Mouse (Mus musculus): ENCODE measurements around the gene Trio. TPM values are rescaled to one million over a fixed set of nuclear protein-coding genes. Genes with fewer than 3 reads are reported as not detected.
"Not testable (repeated sequence)": the region's sequence is repeated elsewhere in the genome, so short reads cannot be mapped to it uniquely, and the experiment has no call there.

Gene Trio
- total and polyA plus RNA-seq, 3 experiments = 37.0 to 62.9 (median 44.5) TPM

DNA sequence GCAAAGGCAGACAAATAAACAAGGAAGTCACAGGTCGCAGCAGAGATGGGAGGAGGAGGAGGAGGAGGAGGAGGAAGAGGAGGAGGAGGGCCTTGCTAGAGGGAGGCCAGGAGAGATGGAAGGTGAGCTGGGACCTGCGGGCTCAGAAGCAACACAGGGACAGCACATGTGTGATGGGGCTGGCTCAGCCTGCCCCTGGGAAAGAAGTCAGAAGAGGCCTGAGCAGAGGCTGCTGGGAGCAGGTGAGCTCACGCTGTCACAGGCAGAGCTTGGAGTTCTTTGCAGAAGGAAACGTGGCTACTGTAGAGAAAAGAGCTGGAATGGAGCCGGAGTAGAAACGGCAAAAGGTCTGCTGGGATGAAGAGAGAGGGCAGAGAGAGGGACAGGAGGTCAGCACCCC is 185.5 kb downstream of the Trio start:
- DNase-seq = no peak

DNA sequence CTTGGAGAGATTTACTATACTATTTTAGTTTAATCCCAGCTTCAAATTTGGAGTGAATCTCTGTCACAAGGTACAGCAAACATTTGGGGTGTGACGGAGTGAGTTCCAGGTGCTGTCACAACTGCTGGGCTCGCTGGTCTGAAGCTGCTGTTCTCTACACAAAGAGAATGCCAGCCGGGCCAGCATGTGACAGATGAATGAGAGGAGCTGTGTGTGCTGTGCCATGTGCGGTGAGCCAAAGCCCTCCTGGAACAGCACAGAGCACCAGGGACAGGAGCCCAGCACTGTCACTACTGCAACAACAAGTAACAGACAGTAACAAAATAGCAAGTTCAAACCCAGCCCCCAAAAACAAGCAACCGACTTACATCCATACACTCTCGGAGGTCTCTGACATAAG is 194.0 kb downstream of the Trio start:
- no peak for DNase-seq

DNA sequence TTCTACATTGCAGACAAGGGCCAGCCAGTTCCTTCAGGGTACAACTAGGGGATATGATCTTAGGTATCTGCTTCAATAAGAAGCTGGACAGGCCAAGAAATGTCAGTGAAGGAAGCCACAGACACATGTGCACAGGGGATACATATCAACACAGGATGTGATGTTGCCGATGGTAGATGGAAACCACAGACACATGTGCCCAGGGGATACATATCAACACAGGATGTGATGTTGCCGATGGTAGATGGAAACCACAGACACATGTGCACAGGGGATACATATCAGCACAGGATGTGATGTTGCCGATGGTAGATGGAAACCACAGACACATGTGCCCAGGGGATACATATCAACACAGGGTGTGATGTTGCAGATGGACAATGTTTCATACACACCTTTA is 197.8 kb downstream of the Trio start:
- not testable (repeated sequence) for DNase-seq

DNA sequence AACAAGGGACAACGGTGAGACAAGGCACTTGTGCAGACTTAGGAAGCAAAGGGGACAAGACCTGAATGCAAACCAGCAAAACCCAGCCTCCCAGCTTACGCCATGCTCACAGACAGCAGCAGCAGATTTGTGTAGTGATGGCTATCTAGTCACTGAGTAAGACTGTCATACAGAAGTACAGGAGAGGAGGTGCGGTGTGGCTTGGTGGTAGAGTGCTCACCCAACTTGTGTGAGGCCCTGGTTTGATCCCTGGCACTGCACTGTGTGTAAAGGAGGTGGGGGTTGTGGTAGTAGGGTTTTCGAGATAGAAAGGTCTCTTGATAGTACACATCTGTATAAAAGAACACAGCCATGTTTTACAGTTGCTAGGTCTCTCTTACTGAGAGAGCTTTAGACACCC is 198.8 kb downstream of the Trio start:
- DNase-seq = no peak

DNA sequence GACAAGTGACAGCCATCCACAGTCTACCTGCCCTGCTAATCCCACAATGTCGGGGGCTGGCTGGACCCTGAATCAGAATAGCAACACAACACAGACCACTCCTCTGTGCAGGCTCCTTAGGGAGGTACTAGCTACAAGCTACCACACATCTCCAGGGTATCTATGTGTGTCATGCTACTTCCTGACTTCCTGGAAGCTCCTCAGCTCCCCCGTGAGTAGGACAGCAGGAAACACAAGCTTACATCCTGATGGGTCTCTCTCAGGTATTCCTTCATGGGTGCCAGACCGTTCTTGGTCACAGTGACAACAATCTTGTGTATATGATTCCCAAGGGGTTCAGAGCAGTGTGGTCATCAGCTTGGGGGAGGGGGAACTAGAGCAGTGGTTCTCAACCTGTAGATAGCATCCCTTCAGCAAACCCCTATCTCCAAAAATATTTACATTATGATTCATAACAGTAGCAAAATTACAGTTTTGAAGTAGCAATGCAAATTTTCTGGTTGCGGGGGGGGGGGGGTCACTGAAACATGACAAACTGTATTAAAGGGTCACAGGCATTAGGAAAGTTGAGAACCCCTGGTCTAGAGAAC is 199.5 kb downstream of the Trio start:
- DNase-seq = no peak

DNA sequence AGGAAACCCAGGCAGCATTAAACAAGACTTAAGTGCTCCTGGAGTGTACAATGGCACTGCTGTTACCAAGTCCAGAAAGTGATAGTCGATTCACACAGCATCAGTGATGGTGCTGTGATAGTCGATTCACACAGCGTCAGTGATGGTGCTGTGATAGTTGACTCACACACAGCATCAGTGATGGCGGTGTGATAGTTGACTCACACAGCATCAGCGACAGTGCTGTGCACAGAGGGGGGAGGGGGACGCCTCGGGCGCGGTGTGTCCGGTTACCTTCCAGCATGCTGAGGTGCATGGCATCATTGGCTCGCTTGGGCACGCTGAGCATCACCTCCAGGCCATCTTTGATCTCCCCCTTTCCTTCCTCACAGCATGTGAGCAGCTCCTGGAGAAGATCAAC is 200.3 kb downstream of the Trio start:
- no peak for DNase-seq

DNA sequence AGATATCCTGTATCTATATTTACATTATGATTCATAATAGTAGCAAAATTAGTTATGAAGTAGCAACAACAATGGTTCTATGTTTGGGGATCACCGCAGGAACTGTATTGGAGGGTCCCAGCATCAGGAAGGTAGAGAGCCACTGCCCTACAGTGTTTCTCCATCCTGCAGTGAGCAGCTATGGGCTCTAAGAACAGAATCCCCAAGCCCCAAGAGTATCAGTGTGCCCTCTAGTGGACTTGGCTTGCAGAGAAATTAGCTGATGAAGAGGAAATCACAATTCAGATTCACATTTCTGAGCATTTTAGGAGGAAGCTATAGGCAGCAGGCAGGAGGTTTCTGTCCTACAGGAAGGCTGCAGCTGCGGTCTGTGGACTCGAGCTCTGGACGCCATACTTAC is 202.1 kb downstream of the Trio start:
- peak; percentile 28 for DNase-seq

DNA sequence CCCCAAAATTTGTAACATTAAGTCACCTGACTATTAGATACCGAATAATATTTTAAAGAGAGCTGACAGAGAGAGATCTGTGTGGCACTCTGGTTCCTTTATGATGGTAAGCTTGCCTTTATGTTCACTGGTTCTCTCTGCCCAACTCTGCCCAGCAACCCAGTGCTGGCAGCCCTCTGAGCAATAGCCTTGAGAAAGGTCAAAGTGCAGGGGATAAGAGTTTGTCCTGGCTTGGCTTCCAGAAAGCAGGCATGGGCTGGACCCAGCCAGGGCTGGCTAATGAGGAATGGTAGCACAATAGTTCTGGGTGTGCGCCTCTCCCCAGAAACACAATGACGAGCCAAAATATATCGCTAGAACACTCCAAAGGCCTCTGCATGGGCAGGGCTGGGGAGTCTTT is 203.2 kb downstream of the Trio start:
- peak; percentile 72 for DNase-seq

DNA sequence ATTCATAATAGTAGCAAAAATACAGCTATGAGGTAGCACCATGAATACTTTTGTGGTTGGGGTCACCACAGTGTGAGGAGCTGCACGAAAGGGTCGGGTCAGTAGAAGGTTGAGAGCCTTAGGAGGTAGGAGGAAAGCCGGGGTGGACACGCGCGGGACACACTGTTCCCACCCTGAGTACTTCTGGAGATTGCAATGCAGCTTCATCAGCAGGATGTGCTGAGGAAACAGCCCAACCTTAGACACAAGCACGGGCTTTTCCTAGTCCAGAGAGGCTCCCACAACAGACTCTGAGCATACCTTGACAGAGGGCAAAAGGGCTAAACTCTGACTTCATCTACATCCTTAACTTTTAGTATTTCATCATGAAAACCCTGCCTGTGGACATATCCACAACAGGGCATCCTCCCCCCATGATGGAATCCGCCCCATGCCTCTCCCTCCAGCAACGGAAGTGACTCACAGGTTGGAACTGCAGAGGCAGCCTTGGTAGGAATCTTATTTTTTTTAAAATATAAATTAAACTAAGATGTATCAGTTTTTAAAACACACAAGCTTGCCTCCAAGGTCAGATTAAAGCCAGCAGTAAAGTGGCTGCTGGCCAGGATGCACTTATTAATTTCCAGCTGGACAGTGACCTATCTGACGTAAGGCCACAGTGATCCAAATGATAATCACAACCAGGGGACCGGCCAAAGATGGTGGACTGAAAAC is 203.8 kb downstream of the Trio start:
- peak; percentile 66 for DNase-seq

DNA sequence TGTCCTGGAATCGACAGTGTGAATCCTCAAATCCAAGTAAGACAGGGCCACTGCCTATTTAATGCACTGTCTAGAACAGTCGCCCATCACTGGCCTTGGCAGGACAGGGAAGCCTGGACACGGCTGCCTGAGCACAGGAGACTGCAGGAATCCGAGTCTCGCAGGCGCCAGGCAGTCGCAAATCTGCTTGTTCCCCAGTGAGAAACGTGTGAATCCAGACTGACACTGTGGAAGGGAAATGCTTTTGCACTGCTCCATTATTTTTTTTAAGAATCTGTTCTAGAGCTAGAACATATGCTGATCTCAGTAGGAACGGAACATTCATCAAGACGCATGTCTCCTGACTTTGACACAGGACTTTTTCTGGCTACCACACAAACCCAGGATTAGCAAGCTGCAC is 208.6 kb downstream of the Trio start:
- DNase-seq = no peak

DNA sequence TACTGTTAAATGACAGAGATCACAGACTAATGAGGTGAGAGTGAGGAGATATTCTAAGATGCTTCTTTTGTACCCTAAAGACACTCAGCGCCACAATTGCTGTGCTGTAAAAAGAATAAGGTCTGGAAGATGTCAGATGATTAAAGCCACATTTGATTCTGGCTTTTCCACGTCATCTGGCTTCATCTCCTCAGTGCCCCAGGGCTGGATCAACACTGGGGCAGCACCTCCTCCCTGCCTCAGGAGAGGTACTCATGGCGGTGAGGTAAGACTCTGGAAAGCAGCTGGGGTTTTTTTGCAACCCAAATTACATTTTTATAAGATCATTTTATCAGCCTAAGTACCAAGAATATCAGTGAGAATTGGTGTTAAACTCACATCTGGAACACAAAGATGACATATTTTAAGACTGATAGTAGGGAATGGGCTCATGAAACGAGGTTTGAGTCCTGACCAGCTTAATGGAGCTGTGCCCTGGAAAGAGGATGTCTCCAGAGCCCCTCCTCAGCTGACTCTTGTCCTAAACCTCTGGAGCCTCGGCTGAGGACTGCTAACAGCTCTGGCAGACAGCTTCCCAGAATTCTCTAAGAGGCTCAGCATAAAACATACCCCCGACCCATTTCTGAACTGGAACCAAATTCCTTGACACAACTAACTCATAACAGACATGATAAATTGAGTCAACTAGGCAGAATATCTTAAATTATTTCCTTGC is 210.8 kb downstream of the Trio start:
- DNase-seq = no peak

DNA sequence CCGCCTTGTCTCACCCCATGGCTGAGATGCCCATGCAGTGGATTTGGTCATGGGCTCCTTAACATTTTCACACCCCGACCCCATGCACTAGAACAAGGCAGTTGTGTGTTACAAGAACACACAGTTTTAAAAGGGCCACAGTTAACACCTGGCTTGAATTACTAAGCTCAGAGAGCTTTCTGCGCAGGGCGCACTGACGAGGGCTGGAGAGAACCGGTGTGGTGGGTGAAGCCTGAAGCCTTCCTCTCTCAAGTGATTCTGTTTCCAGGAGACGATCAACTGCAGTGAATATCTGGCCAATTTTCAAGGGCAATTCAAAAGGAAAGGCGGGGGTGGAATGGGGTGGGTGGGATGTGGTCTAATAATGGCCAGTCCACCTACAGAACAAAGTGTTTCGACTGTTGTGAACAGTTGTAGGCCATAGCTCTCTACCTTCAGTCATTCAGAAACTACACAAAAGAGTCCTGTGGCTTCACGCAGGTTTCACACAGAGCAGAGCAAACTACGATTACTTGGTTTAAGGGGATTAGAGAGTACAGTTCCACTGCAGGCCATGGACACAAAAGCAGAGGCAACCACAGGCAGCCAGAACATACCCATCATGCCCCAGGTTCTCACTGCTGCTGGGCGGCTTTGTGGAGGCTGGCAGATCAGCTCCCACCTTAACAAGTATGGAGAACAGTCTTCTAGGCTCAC is 214.7 kb downstream of the Trio start:
- DNase-seq = no peak

DNA sequence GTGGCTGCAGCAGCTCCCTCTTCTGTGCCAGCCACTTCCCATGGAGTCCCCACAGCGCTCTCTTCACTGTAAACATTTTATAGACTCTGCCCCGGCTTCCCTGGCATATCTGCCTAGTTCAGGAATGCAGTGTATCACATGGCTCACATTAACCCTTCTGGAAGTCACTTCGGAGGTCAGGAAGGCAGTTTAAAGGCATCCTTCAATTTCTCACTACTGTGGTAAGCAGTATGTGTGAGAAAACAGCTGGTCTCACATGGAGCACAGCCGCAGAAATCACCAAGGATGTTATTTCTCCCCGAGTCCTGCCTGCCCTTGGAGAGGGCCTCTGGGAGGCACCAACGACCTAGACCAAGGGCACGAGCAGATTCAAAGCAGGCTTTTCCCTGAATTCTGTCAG is 215.4 kb downstream of the Trio start:
- peak; percentile 24 for DNase-seq

DNA sequence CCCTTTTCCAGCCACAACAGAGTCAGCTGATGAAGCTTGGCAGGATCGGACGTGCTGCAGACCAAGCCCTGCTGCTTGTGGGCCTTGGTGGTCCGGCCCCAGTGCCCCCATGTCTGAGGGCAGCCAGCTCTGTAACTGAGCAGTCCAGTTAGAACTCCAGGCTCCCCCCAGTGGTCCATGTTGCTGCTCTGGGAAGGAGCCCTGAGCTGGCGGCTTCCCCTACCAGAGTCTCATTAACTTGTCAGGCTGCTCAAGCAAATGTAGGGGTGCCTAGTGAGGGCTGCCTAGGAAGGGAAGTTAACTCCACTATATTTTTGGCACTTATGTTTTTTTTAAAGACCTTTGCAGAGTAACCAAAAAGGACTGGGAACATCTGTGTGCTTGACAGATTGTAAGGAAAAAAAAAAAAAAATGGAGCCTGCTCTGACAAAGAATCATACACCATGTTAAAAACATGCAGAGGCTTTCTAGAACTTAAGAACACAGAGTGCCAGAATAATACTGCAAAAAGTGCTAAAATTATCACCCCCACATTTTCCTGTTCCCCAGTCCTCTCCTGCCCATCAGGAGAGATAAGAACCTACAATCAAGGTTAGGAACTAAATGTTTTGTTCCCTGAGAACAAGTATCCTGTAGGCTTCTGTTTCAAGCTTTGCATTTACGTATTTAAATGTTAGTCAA is 216.9 kb downstream of the Trio start:
- DNase-seq = no peak

DNA sequence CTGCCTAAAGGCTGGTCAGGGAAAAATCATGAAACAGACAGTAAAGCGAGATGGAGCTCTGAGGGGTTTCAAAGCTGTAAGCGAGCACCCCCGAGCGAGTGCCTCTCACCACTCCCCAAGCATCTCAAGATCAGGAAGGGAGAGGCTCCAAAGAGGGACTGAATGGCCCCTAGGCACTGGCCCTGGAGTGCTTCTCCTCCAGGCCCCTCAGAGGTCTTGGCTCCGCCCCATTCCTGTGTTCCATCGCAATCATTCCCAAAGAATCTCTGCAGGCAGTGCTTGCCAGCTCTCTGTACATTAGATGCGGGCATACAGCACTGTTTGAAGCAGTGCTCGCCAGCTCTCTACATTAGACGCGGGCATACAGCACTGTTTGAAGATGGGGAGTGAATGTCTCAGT is 219.4 kb downstream of the Trio start:
- DNase-seq = no peak

DNA sequence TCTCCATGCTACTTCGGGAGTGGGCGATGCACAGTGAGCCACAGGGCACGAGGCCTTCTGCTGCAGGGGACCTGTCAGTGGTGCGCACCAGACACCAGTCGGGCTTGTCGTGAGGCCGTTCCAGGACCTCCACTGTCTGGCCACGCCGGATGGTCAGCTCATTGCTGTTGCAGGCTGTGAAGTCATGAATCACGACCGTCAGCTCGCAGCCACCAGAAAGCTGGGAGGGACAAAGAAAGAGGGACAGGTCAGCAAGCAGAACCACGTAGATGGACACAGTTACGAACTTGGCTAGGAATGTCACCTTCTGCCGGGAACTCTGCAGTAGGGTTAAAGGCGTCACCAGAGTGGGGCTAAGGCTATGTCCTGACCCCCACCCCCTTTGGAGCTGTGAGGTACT is 220.0 kb downstream of the Trio start:
- DNase-seq = no peak

DNA sequence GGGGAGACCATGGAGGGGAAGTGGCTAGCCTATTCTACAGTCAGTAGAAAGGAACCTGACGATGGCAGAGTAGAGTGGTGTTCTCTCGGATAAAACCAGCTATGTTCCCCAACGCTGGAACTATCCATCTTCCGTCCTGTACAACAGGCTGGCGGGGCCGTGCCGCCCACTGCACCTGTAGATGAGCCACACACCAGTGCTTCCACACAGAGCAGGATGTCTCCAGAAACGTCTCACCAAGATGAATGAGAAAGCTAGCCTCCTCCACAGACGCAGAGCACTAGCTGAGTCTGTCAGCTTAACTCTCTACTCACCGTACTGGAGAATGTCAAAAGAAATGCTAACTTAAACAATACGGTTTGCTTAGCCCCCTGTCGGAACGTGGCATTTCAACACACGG is 221.2 kb downstream of the Trio start:
- no peak for DNase-seq

DNA sequence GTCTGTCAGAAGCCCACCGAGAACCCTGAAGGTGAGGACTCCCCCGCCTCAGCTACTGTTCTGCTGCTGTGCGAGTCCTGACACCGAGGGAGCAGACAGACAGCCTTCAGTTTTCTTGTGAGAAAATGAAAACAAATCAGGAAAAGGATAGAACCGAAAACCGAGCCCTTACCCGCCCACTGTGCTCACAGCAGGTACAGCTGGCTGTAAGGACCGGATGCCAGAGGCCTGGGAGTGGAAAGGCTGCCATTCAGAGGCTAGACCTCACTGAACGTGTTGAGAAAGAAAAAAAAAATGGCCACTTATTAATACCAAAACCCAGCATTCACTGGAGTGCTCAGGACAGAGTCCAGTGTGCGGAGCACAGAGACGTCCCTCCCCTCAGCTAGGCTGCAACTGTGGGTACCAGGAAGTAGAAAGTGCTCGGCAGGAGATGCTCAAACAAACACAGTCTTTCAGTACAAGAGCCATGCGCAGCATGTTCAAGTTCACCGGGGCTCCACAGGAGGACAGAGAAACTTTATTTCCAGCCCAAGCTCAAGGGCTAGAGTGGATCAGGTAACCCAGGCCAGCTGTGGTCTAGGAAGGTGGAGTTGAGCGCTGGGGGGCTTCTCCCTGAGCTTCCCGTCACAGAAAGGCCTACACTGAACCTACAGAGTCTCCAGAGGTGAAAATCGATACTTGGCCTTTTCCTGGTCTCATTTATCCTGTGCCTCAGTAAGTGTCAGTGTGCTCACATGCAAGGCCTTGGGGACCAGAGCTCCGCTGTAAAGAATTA is 221.9 kb downstream of the Trio start:
- no peak for DNase-seq

DNA sequence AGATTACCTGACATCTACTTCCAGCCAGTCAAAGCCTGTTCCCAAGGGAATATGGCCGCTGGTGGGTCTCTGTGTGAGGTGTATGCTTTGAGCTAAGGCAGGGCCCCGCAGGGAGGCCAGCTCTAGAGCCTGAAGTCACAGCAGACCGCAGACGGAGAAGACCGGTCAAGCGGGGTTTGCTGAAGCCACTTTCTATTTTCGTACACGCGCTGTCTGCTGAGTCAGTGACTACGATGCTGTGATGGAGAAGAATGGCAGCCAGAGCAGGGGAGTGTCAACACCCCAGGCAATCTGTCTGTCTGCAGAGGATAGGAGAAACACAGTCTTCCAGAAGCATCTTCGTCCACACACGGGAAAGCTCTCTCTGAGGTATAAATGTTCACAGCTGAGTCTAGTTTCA is 223.4 kb downstream of the Trio start:
- DNase-seq = no peak

DNA sequence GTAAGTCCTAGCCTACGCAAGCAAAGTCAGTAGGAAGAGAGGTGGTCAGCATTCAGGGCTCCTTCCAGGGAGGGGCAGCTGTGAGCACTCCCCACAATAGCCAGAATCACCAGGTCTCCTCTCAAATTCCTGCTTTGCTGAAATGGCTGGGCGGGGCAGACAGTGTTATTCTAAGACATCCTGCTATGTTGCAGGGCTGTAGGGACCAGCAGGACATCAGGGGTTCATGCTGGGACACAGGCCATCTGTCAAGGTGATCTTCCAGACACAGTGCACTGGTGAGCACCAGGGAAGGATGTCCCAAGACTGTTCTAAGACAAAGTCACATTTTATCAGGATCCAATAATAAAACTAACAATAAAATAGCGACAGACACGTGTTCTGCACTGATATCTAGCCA is 224.5 kb downstream of the Trio start:
- no peak for DNase-seq

DNA sequence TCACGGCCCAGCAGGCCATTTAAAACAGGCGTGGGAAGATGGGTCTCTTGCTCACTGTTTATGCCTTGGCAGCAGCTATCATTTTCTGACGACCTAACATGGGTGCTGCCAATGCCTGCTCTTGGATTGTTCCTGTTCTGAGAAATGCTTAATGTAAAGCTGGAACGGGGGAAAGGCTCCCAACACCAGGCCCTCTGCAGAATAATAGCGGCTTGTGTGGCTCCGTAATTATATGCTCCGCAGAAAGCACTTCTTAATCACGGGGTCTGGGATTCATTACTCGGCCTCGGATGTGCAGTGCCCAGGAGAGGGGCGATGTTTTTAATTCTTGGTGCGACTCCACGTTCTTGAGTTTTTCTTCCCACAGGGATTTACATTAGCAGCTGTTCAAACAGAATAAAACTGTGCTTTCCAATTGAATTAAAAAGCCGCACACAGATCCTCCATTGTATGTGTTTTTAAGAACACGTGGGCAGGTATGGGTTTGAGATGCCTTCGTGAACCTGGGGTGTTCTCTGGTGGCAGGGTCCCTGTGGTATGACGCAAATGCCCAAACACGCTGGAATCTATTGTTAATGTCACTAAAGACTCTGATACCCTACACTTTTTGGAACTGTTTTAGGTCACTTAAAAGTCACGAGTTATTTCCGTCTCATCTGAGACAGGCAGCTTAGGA is 228.0 kb downstream of the Trio start:
- DNase-seq = no peak
